Mouse (Mus musculus) lung, embryonic 15.5 days (tissue): ENCODE results near the gene Wdsub1. TPM values are rescaled to one million over a fixed set of nuclear protein-coding genes. Genes with fewer than 3 reads are reported as not detected.

ENCODE experiments used
- ATAC-seq: fragments of 200-750 bp; cut with Nextera tagmentation; 2 replicates; pipeline ENCODE4 v1.8.0; 2017; ENCODE audit warnings: moderate number of reproducible peaks, borderline replicate concordance; ENCODE audit not compliant: low FRiP score, low TSS enrichment; ENCODE audit errors: extremely low read depth
- H3K27ac ChIP-seq: fragments of 300-500 bp; sonication (generic); 2 replicates; pipeline ENCODE4 v1.5.1; 2015; ENCODE audit warnings: moderate library complexity, mild to moderate bottlenecking, inconsistent platforms
- H3K27me3 ChIP-seq: fragments of 300-500 bp; sonication (generic); 2 replicates; pipeline ENCODE4 v1.6.1; 2015; ENCODE audit warnings: inconsistent platforms
- H3K36me3 ChIP-seq: fragments of 300-500 bp; sonication (generic); 2 replicates; pipeline ENCODE4 v1.6.1; 2015; ENCODE audit warnings: inconsistent platforms
- H3K4me1 ChIP-seq: fragments of 300-500 bp; sonication (generic); 2 replicates; pipeline ENCODE4 v1.6.1; 2015; ENCODE audit warnings: inconsistent platforms
- H3K4me2 ChIP-seq: fragments of 300-500 bp; sonication (generic); 2 replicates; pipeline ENCODE4 v1.6.1; 2015; ENCODE audit warnings: inconsistent platforms, mild to moderate bottlenecking, moderate library complexity
- H3K4me3 ChIP-seq: fragments of 300-500 bp; sonication (generic); 2 replicates; pipeline ENCODE4 v1.5.1; 2015; ENCODE audit warnings: mild to moderate bottlenecking, inconsistent platforms
- H3K9ac ChIP-seq: fragments of 300-500 bp; sonication (generic); 2 replicates; pipeline ENCODE4 v1.6.1; 2015; ENCODE audit warnings: inconsistent platforms
- H3K9me3 ChIP-seq: fragments of 300-500 bp; sonication (generic); 2 replicates; pipeline ENCODE4 v1.6.1; 2016; ENCODE audit warnings: inconsistent platforms
- WGBS: fragments of 180-500 bp; shearing (Covaris S2); methylation state at CpG from one replicate; pipeline ENCODE4 v1.1.7; 2015; 5-methylcytosine and 5-hydroxymethylcytosine counted together
- polyA plus RNA-seq: library from polyadenylated mRNA; unstranded; fragments of >200 nt; fragmentation: Nextera tagmentation; extraction: Ambion mirVana; gene quantifications from 2 replicates; pipeline ENCODE4 v1.2.1, GENCODE M21; 2015

The Wdsub1 gene
- polyA plus RNA-seq, 1 experiment from 2014 or later: 35.6 TPM

DNA sequence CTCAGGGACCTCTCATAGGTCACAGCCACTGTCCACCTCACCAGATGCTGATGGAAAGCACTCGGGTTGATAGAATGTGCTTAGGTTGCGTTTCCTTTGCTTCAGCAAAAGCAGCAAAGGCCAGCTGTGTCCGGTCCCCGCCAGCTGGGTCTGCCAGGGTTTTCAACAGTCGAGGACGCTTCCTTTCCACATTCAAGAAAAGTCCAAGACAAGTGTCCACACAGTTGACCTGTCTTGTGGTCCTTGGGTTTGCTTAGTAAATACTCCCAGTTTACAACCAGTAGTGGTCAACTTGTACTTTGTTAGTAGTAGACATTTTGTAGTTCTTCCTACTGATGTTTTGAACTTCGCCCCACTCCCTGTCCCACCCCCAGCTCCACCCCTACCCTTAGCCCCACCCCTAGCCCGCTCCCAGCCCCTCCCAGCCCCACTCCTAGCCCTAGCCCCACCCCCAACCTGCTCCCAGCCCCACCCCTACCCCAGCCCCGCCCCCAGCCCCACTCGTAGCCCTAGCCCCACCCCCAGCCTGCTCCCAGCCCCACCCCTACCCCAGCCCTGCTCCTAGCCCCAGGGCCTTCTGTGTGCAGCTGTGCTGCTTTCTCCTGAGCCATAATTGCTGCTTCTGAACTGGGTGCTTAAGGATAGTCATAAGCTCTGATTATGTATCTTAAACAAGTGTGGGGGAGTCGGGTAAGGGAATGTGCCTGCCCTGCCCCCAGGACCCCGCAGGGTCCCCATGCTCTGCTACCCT is 41.0 kb downstream of the Wdsub1 start:
- Histone ChIP-seq H3K4me1 (peaks cover 9% of the 10 kb centered on the region), H3K27ac (peak overlapping the region; percentile 67), H3K4me2 (no peak overlapping the region), H3K9ac (no peak overlapping the region), H3K36me3 (peaks cover 57% of the 10 kb centered on the region), H3K9me3 (no peaks in the 10 kb centered on the region), H3K4me3 (no peak overlapping the region), H3K27me3 (no peaks in the 10 kb centered on the region)
- peak; percentile 61; the same call in 1 of the 2 replicates for ATAC-seq
- WGBS: 55% methylated on average over 12 of the region's 12 CpGs

DNA sequence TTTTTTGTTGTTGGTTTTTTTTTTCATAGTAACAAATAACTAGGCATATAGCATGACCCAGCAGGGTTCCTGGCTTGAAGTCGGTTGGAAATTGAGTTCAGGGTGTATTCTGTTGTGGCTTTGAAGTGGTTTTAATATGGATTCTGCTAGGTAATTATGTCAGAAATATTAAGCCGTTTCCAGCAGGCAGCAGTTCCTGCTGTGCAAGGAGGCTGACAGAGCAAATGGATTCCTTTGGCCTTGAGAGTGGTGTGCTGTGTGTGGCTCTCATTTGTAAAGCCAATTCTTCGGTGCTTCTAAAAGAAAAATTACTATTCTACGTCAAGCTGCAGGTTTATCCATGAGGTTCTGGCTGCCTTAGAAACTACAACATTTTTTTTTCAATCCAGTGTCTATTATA is 42.2 kb downstream of the Wdsub1 start:
- 67% methylated on average over 4 of the region's 4 CpGs for WGBS

DNA sequence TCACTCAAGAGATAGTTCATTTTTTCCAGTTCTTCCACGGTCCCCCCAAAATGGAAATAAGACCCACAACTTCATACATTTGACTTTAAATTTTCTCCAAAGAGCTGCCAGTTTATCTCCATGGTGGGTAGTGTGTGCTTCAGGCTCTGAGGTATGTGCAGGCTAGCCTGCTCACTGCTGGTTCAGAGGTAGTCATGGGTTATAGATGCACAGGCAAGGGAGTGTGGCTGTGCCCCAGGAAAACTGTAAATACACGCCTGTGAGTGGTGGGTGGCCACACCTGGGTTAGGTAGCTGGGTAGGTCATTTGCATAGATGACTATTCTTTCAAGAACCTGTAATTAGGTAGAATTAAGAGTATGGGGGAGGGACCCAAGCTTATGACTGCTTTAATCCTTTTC is 42.6 kb downstream of the Wdsub1 start:
- peaks cover 9% of the 10 kb centered on the region for H3K4me1 ChIP-seq
- H3K4me2 ChIP-seq: no peak overlapping the region
- H3K27ac ChIP-seq: no peak overlapping the region
- H3K9me3 ChIP-seq: no peaks in the 10 kb centered on the region
- WGBS: 82% methylated on average over 2 of the region's 2 CpGs
- H3K4me3 ChIP-seq: no peak overlapping the region
- H3K27me3 ChIP-seq: no peaks in the 10 kb centered on the region
- H3K36me3 ChIP-seq: peaks cover 68% of the 10 kb centered on the region
- no peak for ATAC-seq
- H3K9ac ChIP-seq: no peak overlapping the region

More for the DNA sequence above, 42.2 kb downstream of the Wdsub1 start:
- no peak for ATAC-seq
- Histone ChIP-seq H3K27ac (no peak overlapping the region), H3K27me3 (no peaks in the 10 kb centered on the region), H3K4me3 (no peak overlapping the region), H3K9me3 (no peaks in the 10 kb centered on the region), H3K4me1 (peaks cover 9% of the 10 kb centered on the region), H3K4me2 (no peak overlapping the region), H3K36me3 (peaks cover 64% of the 10 kb centered on the region), H3K9ac (no peak overlapping the region)

DNA sequence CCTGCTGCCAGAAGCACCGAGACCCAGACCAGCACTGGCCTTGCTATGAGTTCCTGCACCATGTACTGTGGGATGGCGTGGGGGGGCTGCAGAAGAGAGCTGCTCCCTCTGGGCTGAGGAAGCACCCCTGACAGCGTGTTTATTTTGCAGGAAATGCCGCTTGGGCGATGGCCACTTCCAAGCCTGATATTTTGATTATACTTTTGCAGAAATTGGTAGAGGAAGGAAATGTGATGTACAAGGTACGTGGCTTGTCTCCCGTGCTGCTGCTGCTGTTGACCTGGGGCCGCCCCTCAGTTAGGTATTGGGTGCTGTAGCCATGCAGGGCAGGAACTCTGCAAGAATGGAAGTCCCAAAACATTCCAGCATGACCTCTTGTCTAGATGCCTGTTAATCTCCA is 43.6 kb downstream of the Wdsub1 start:
- peaks cover 68% of the 10 kb centered on the region for H3K36me3 ChIP-seq

DNA sequence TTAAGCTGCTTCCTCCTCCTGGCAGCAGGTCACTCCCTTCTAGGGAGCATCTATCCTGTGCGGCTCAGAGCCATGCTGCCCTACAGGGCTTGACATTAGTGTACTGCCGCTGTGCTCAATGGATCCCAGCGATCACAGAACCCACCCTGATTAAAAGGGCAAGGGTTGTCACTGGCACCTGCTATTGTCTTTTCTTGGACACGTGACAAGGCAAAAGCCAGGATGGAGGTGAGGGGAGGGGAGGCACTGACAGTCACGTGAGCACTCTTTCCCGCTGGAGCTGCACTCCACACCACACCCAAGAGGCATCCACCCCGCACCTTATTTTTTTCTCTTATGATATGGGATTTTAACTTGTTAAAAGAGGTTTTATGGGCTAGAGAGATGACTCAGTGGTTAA is 50.6 kb downstream of the Wdsub1 start:
- no peaks in the 10 kb centered on the region for H3K9me3 ChIP-seq
- no peak overlapping the region for H3K27ac ChIP-seq
- no peak overlapping the region for H3K9ac ChIP-seq
- peaks cover 30% of the 10 kb centered on the region for H3K4me1 ChIP-seq
- H3K36me3 ChIP-seq: peaks cover 30% of the 10 kb centered on the region
- H3K4me3 ChIP-seq: no peak overlapping the region
- no peak overlapping the region for H3K4me2 ChIP-seq
- H3K27me3 ChIP-seq: no peaks in the 10 kb centered on the region
- 81% methylated on average over 7 of the region's 7 CpGs for WGBS
- ATAC-seq: no peak

More for the DNA sequence above, 43.6 kb downstream of the Wdsub1 start:
- 64% methylated on average over 8 of the region's 8 CpGs for WGBS
- Histone ChIP-seq H3K9ac (no peak overlapping the region), H3K27me3 (no peaks in the 10 kb centered on the region), H3K9me3 (no peaks in the 10 kb centered on the region), H3K4me2 (no peak overlapping the region), H3K4me3 (no peak overlapping the region), H3K4me1 (peaks cover 9% of the 10 kb centered on the region), H3K27ac (peak overlapping the region; percentile 46)
- ATAC-seq: no peak

DNA sequence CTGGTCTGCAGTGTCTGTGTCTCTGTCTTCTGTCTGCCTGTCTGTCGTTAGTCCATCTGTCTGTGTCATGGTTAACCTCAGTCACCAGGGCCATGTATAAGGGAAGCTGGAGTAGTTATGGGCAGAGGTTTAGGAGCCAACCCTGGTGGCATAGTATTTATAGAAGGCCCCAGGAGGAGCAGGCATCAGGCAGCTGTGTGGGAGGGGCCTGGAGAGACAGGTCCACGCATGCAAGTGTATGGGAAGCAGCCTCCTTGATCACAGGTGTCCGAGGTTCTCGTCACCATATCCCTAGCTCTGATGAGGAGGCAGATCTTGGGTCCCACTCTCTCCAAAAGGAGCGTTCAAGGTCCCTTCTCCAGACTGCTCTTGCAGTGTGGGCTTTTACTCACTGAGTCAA is 51.5 kb downstream of the Wdsub1 start:
- 81% methylated on average over 5 of the region's 5 CpGs for WGBS
- no peak overlapping the region for H3K27ac ChIP-seq
- H3K4me1 ChIP-seq: peaks cover 30% of the 10 kb centered on the region

DNA sequence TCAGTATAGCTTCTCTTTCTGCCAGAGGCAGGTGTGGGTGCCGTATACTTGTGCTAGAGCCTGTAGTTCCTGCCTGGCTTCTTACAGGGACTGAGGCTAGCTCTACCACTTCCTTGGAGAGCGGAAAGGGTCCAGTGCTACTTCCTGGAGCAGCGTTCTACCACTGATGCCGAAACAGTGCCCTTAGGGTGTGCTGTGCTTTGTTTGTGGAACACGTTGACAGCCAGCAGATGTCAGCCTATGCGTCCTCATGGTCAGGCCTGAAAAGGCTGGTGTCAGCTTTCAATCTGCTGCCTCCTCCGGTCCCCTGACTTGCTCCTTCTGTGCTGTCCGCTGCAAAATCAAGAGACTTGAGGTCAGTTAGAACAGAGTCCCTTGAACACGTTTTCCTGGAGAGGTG is 52.2 kb downstream of the Wdsub1 start:
- H3K9ac ChIP-seq: no peak overlapping the region
- 31% methylated on average over 9 of the region's 9 CpGs for WGBS
- H3K36me3 ChIP-seq: peaks cover 15% of the 10 kb centered on the region
- H3K4me2 ChIP-seq: no peak overlapping the region
- peaks cover 31% of the 10 kb centered on the region for H3K4me1 ChIP-seq
- H3K27ac ChIP-seq: peak overlapping the region; percentile 54
- peak; percentile 68; the same call in 1 of the 2 replicates for ATAC-seq
- H3K9me3 ChIP-seq: no peaks in the 10 kb centered on the region
- H3K27me3 ChIP-seq: no peaks in the 10 kb centered on the region
- H3K4me3 ChIP-seq: no peak overlapping the region

More for the DNA sequence above, 51.5 kb downstream of the Wdsub1 start:
- H3K9ac ChIP-seq: no peak overlapping the region
- no peak overlapping the region for H3K4me3 ChIP-seq
- ATAC-seq: no peak
- H3K4me2 ChIP-seq: no peak overlapping the region
- no peaks in the 10 kb centered on the region for H3K9me3 ChIP-seq
- no peaks in the 10 kb centered on the region for H3K27me3 ChIP-seq
- H3K36me3 ChIP-seq: peaks cover 22% of the 10 kb centered on the region

DNA sequence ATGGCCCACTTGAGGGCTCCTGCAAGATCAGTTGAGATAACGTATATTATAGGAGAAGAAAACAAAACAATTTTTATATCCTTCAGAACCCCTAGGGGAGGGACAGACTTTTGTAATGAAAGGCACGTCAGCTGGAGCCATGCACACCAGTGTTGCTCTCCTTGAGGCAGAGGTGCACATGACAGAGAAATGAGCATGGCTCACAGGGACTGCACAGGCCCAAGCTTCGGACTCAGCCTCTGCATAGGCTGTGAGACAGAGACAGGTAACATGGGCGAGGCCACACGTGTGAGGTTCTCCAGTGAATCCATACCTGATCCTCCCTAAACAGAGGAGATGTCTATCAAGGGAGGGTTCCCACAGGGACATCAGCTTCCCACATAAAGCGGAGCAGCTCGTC is 52.7 kb downstream of the Wdsub1 start:
- Histone ChIP-seq H3K27me3 (no peaks in the 10 kb centered on the region), H3K9me3 (no peaks in the 10 kb centered on the region), H3K4me3 (no peak overlapping the region), H3K4me2 (no peak overlapping the region), H3K4me1 (peaks cover 33% of the 10 kb centered on the region), H3K9ac (no peak overlapping the region), H3K27ac (peak overlapping the region; percentile 54), H3K36me3 (peaks cover 11% of the 10 kb centered on the region)
- WGBS: 70% methylated on average over 7 of the region's 7 CpGs
- ATAC-seq: 0 out of 2 replicates have a peak, but pooled peaks have one; percentile 5

DNA sequence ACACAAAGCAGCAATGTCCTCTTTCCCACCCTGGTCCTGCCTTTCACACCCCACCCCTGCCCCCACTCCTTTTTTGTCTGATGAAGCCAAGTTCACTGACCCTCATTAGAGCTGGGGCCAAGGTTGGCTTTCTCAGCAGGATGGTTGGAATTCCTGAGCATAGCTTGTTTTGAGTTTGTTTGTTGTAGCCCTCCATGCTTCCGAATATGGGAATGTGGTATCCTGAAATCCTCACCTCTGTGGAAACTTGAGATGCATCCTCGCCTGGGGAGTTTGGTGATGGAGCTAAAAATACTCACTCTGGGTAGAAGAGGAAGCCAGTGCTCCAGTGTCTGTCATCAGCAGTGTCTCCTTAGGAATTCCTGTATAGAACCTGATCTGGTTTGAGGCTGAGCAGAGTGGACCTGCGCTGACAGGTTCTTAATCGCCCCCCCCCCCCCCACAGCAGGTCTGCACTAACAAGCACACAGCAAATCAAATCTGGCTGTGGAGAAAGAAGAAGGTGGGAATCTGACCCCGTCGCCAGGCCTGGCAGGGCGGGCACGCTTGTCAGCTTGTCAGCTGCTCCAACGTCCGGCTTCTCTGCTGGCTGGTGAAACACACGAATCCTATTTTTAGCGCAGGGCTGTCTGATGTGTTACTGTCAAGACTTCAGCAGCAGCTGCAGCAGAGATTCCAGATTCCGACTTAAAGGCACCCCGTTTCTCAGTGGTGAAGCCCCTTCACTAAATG is 53.4 kb downstream of the Wdsub1 start:
- Histone ChIP-seq H3K4me3 (no peak overlapping the region), H3K36me3 (peaks cover 3% of the 10 kb centered on the region; the same call in 1 of the 2 replicates), H3K9ac (no peak overlapping the region), H3K4me1 (peaks cover 38% of the 10 kb centered on the region), H3K27ac (peak overlapping the region; percentile 54), H3K4me2 (no peak overlapping the region), H3K27me3 (no peaks in the 10 kb centered on the region), H3K9me3 (no peaks in the 10 kb centered on the region)
- 10% methylated on average over 14 of the region's 14 CpGs for WGBS
- ATAC-seq: peak; percentile 55; the same call in 1 of the 2 replicates

DNA sequence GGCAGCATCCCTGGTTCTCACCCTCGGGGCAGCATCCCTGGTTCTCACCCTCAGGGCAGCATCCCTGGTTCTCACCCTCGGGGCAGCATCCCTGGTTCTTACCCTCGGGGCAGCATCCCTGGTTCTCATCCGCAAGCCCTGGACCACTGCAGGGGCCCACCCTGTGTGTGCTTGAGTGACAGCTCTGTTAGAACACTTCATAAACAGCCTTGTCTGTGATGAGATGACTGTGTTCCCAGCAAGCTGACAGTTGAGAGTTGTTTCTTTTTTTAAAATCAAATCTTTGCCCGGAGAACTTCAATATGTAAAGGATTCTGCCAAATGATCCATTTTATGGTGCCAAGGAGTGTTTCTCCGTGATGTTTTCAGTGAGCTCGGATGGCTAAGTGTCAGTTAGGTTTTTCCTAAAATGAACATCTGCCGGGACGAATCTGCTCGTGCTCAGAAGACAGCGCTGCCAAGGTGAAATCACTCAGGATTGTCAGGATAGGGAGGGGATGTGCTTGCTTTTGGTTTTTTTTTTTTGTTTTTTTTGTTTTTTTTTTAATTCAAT is 54.2 kb downstream of the Wdsub1 start:
- no peaks in the 10 kb centered on the region for H3K36me3 ChIP-seq
- no peaks in the 10 kb centered on the region for H3K9me3 ChIP-seq
- H3K27ac ChIP-seq: peak overlapping the region; percentile 54; the same call in 1 of the 2 replicates
- no peaks in the 10 kb centered on the region for H3K27me3 ChIP-seq
- no peak overlapping the region for H3K4me2 ChIP-seq
- 49% methylated on average over 11 of the region's 11 CpGs for WGBS
- H3K4me3 ChIP-seq: no peak overlapping the region
- no peak for ATAC-seq
- peaks cover 38% of the 10 kb centered on the region for H3K4me1 ChIP-seq
- H3K9ac ChIP-seq: no peak overlapping the region

DNA sequence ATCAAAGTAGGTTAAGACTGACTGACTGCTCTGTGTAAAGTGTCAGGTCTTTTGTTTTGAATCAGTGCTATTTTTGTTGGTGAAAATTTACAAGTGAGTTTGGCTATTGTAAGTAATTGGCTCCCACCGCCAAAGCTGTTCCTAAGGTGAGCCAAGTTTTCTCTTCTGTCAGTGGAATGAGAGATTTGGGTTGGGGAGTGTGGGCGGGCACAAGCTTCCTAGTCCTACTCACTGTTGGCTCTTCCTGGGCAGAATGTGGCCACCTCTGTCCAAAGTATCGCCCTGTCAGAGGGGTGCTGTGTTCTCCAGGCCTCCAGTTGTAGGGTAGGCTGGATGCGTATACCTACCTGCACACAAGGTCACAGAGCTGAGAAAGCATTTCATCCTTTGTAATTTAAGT is 57.0 kb downstream of the Wdsub1 start:
- WGBS: 85% methylated on average over 4 of the region's 4 CpGs
- no peaks in the 10 kb centered on the region for H3K9me3 ChIP-seq
- peaks cover 8% of the 10 kb centered on the region for H3K36me3 ChIP-seq
- H3K9ac ChIP-seq: no peak overlapping the region
- H3K27ac ChIP-seq: no peak overlapping the region
- ATAC-seq: no peak
- no peak overlapping the region for H3K4me3 ChIP-seq
- no peak overlapping the region for H3K4me2 ChIP-seq
- no peaks in the 10 kb centered on the region for H3K27me3 ChIP-seq
- peaks cover 36% of the 10 kb centered on the region for H3K4me1 ChIP-seq

DNA sequence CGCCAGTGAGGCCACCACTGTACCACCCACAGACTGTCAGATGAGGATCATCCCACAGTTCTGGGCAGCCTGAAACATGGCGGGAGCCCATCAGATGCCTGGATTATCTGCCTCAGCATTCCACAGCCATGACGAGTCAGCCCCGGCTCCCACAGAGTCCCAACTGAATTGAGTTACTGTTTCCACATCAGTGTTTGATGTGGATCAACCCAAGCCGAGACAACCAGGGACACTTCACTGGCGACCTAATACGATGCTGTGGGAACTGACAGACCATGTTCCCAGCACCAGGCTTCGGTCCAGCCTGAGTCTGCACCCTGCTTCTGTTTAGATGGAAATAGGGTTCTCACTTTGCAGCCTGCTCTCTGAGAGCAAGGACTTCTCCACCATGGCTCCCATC is 58.1 kb downstream of the Wdsub1 start:
- ATAC-seq: 0 out of 2 replicates have a peak, but pooled peaks have one; percentile 46

More for the DNA sequence above, 58.1 kb downstream of the Wdsub1 start:
- H3K27me3 ChIP-seq: no peaks in the 10 kb centered on the region
- H3K9ac ChIP-seq: no peak overlapping the region
- H3K4me2 ChIP-seq: no peak overlapping the region
- no peak overlapping the region for H3K4me3 ChIP-seq
- 45% methylated on average over 8 of the region's 8 CpGs for WGBS
- H3K36me3 ChIP-seq: peaks cover 15% of the 10 kb centered on the region
- H3K27ac ChIP-seq: peak overlapping the region; percentile 14
- no peaks in the 10 kb centered on the region for H3K9me3 ChIP-seq
- peaks cover 25% of the 10 kb centered on the region for H3K4me1 ChIP-seq
